Mouse (Mus musculus) layer of hippocampus, postnatal 25 days (tissue): ENCODE data around the gene Tarsl2. TPM values are rescaled to one million over a fixed set of nuclear protein-coding genes. Genes with fewer than 3 reads are reported as not detected.

ENCODE experiments used
- DNase-seq, 2 experiments: peaks; one replicate each; pipeline ENCODE4 v3.0.0; 2022; ENCODE audit warnings: mixed read lengths in 2 of 2, low spot score in 1 of 2; ENCODE audit errors: extremely low spot score in 1 of 2
- total RNA-seq, 2 experiments: library from RNA; stranded (reverse); gene quantifications; 2 replicates each; pipeline ENCODE4 v1.2.3; 2021

Tarsl2 gene
- 10 to 100 TPM; 36.2 to 36.7 TPM for total RNA-seq

DNA sequence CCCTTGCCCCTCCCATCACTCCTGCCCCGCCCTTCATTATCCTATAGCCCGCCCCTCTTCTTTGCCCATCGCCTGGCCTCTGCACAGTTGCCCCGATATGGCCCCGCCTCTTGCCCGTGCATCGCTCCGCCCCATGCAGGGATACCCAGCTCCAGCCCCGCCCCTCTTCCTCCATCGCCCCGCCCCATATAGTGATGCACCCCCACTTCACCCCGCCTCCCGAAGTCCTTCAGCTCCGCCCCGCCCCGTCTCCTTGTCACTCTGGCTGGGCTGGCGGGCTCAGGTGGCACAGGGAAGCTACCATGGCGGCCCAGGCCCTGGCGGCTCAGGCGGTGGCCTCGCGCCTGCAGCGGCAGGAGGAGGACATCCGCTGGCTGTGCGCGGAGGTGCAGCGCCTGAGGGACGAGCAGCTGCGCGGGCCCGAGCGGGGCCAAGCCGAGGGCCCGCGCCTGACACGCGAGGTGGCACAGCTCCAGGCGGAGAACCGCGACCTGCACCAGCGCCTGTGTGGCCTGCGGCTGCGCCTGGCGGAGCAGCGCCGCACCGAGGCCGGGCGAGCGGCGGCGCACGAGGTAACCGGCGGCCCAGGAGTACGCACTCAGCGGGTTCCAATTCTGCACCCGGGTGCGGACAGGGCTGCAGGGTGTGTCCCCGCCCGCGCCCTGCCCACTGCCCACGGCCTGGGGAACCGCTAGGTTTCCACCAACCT is at the start of gene Tarsl2:
TSS of gene Tarsl2 (plus strand) at position 256 of the 709 bp plus-strand sequence.
- DNase-seq = peak; percentile 83 to 87

DNA sequence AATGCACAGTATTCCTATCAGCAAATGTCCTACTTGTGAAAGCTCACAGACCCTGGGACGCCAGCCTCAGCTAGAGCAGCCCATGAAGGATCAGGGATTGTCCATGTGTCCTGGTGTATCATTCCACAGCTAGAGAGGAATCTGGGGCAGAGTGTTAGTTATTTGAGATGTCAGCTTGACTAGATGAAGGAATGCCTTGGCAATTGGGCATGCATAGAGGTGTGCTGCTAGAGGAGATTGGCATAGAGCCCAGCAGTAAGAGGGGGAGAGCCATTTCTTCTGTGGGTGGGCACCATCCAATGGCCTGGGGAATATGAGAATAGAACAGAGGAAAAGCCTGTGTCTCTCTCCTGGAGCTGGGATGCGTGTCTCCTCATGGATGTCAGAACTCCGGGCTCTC is 38.6 kb upstream of the Tarsl2 start:
- DNase-seq = no peak

- no peak for DNase-seq
These were observed 37.7 kb upstream of the Tarsl2 start for GRCm38 (mm10) chr7:65607003-65607402.

GRCm38 (mm10) chr7:65610171-65610570 is 34.5 kb upstream of the Tarsl2 start:
- DNase-seq = peak; percentile 32 to 43

DNA sequence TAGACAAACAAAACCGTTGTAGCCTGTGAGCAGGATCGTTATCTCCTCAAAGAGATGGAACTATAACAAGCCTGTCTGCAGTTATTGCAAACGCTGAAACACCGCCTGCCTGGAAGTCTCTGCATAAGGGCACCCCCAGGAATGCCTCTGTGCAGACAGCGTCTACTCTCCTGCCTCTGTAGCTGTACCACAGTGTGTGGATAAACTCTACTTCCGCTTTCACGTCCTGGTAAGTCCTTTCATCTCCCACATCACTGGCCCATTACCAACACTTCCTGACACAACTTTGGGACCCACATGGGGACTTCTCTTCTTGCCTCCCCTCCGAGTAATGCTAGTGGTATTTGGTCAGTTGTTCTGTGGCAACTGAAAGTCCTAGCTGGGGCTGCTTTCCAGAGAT is 34.0 kb upstream of the Tarsl2 start:
- DNase-seq = no peak

- no peak for DNase-seq
These were observed 33.4 kb upstream of the Tarsl2 start for GRCm38 (mm10) chr7:65611298-65611697.

DNA sequence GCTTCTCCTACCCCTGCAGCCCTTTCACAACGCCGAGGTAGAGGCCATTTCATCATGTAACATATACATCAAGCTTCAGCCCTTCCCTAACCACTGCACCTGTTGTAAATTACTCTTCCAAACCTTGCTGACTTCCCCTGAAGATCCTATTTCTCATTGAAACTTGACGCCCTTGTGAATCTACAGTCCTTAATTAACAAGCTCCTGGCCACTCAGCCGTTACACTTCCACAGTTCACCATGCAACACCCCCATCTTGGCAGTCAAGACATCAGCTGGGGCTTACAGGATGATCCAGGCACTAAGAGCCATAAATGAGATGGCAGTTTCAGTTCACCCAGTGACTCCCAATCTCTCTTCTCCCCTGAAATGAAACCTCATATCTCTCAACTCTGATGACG is 31.0 kb upstream of the Tarsl2 start:
- DNase-seq = no peak

GRCm38 (mm10) chr7:65618751-65619150 is 25.9 kb upstream of the Tarsl2 start:
- no peak for DNase-seq

DNA sequence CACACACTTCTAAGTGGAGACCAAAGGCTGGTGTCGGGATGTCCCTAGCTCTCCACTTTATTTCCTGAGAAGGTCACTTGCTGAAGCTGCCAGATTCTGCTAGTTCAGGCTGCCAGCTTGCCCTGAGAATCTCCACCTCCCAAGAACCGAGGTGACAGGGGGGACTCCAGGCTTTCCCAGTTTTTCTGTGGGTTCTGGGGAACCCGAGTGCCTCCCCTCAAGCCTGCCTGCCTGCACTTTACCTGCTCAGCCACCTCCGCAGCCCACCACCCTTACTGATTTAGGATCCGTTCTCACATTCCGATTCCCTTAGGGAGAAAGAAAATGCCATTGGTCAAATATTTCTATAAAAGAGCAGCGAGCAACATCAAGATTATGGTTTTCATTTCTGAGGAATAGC is 24.0 kb upstream of the Tarsl2 start:
- DNase-seq = no peak

DNA sequence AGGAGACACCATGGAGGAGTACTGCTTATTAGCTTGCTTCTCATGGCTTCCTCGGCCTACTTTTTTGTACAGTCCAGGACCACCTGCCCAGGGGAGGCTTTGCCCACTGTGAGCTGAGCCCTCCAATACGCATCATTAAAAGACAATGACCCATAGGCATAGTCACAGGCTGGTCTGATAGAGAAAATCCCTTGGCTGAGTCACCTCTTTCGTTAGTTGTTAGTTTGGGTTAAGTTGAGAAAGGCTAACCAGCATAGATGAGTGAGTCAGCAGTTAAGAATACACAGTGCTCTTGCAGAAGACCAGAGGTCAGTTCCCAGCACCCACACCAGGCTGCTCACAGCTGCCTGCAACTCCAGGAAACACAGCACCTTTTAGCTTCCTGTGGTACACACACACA is 21.4 kb upstream of the Tarsl2 start:
- DNase-seq = no peak

GRCm38 (mm10) chr7:65625528-65625927 is 19.2 kb upstream of the Tarsl2 start:
- DNase-seq = no peak

GRCm38 (mm10) chr7:65629846-65630245 is 14.9 kb upstream of the Tarsl2 start:
- no peak for DNase-seq

DNA sequence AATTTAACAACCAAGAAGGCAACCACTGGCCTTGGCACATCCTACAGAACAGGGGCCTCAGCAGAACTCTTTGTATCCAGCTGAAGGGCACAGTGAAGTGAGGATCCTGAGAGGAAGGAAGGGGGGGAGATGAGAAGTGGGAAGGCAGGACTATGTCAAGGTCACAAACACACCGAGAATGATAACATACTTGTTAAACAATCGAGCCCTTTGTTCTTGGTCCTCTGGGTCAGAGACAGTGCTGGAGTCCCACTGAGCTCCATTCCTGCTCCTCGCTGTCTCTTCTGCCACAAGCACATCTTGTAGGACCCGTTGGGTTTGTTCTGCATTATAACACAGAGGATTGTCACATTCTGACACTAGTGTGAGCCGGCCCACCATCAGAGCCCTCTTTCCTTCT is 14.0 kb upstream of the Tarsl2 start:
- DNase-seq = no peak

GRCm38 (mm10) chr7:65635831-65636230 is 8.9 kb upstream of the Tarsl2 start:
- no peak for DNase-seq

- no peak for DNase-seq
These were observed 8.3 kb upstream of the Tarsl2 start for GRCm38 (mm10) chr7:65636356-65636880.

- DNase-seq = no peak
These were observed 6.4 kb upstream of the Tarsl2 start for GRCm38 (mm10) chr7:65638170-65638770.

DNA sequence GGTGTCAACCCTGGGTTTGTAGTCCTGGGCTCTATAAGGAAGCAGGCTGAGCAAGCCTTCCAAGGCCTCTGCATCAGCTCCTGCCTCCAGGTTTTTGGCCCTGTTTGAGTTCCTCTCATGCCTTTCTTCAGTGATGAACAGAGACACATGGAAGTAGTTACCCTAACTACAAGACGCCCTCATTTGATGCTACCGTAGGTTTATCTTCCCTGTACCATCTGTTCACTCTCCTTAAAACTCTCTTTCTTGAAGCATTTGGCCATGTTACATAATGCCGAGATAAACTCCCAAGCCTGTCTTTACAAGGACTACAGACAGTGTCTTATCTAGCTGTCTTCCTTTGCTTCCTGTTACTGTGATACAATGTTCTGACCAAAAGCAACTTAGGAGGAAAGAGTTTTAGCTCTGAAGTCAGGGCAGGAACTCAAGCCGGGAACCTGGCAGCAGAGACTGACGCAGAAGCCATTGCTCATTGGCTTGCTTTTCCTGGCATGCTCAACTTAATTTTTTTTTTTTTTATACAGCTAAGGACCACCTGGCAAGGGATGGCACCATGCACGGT is 4.8 kb upstream of the Tarsl2 start:
- no peak for DNase-seq

- no peak for DNase-seq
These were observed 4.0 kb upstream of the Tarsl2 start for GRCm38 (mm10) chr7:65640672-65641071.

GRCm38 (mm10) chr7:65642371-65643304 is 2.1 kb upstream of the Tarsl2 start:
- no peak for DNase-seq

- no peak for DNase-seq
These were observed 757 bp upstream of the Tarsl2 start for GRCm38 (mm10) chr7:65643861-65644421.
